Mouse (Mus musculus) CD4-positive helper T cell, adult 2 months (primary cell): ENCODE results near the gene Apoc2.

Experiments used
- DNase-seq: peaks from one replicate; pipeline ENCODE4 v3.0.0-alpha.2; 2012; ENCODE audit warnings: low read depth, missing footprints, low spot score

The Apoc2 gene

DNA sequence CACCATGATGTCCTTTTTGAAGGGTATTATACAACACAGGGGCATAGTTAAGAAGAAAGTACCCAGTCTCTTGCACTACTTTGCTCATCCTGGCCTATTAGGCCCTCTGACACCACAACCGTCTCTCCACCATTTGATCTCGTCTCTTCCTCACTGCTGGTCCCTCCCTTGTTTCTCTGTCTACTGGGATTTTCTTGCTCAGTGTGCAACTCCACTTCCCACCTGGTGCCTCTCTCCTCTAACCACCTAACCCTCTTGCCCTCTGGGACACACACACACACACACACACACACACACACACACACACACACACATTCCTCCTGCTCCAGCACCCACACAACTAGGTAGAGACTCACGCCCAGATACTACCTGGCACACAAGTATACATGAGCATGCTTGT, 1.2 kb upstream of the Apoc2 start:
- DNase-seq = no peak

DNA sequence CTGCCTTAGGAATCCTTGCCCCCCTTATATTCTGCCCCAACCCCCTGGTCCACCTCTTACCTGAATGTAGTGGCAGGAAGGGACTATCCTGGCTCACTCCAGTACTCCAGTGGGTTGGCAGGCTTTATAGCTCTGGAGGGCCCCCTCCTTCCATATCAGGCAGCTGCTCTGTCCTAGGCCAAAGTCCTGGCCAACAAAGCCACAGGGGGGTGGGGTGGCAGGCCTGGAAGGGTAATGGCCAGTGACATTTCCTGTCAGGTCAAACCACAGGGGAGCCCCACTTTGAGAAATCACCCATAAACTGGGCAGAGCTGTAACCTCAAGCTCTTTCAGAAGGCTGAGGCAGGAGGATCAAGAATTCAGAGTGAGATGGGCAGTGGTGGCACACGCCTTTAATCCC, 1.1 kb downstream of the Apoc2 start:
- no peak for DNase-seq

DNA sequence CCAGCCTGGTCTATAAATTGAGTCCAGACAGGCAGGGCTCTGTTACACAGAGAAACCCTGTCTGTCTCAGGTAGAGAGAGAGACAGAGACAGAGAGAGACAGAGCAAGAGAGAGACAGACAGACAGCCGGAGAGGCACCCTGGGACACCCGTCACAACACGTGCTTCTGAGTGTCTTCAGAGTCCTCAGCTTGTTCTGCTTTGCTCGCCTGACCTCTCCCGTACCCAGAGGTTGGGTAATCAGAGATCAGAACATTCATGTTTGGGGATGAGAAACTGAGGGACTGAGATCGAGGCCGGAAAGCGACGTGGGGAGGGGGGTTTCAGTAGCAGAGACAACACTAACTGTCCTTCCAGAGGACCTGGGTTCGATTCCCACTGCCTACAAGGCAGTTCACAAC, 1.9 kb downstream of the Apoc2 start:
- DNase-seq = no peak

DNA sequence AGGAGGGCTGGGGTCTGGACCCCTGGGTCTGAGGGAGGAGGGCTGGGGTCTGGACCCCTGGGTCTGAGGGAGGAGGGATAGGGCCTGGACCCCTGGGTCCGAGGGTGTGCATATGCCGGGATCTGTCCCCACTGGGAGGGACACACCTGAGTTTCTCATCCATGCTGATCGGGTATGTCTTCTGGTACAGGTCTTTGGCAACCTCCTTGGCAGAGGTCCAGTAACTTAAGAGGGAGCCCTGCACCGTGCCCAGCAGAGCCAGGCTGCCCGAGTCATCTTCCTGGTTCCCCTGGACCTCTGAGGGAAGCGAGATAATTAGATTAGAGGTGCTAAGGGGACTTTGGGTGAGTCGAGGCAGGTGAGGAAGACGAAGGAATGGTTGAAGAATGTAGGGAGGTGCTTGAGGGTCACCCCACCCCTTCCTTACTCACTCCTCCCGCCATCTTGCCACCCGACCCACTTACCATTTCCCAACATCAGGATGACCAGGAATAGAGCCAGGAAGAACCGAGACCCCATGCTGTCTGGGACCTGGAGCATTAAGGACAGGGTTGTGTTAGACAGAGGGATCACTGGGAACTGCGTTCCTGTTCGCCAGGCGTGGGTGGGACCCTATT, 4.5 kb downstream of the Apoc2 start:
- no peak for DNase-seq

DNA sequence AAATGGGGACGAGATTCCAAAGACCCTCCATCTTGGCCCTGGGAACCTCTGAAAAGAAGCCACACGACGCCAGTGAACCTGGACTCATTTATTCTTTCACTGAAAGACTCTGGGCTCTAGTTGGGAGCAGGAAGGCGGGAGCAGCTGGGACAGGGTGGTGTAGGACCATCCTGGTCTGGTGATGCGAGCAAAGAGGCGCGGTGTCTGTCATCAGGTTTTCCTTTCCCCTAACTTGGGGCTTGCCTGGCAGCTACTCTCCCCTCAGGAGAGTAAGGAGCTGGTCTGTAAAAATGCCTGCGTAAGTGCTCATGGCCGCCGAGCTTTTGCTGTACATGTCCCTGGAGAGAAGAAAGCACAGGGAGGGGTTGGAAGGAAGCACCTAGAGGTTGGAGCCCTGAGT, 6.2 kb downstream of the Apoc2 start:
- DNase-seq = no peak

DNA sequence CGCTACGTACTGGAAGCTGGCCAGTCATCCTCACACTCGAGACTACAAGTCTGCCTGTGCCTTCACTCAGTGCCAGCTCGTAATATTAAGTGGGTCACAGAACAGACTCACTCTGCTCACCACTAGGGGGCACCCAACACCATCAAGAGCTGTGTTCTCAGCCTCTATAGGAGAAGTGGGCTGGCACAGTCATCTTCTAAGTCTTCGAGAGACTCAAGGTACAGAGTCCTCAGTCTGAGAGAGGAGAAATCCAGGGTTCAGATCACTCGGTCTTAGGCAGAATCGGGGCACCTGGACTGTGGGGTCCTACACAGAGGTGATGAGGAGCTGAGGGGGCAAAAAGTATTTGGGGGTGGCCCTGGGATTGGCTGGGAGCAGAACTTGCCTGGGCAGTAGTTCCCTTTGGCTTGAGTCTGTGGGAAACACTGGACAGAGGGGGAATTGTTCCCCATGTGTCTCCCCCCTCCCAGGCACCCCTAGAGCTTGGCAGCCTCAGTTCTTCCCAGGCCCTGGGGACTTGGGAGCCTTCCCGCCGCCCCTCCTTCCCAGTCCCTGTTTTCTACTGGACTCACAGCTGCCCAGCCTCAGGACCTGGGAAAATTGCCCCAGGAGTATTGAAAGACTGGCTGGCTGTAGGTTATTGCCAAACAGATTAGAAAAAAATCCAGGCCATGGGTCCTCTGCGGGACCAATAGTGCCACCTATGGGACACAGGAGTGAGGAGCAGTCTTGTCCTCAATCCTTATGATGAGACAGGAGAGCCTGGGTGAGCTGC, 8.6 kb downstream of the Apoc2 start:
- peak; percentile 88 for DNase-seq

DNA sequence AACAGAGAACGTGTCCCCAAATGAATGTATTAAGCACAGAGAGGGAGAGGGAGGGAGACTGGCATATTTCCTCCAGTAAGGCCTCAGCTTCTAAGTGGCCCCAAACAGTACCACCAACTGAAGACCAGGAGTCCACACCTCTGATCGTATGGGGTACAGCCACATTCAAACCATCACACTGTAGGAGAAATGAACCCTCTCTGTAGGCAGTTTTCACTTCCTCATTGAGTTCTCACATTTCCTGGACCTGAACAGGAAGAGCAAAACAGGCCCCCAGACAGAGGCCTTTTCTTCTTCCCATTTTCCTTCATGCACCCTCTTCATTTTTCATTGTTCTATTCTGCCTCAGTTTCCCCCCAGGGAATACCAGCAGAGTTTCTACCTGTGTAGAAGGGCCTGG, 10.3 kb downstream of the Apoc2 start:
- DNase-seq = no peak

DNA sequence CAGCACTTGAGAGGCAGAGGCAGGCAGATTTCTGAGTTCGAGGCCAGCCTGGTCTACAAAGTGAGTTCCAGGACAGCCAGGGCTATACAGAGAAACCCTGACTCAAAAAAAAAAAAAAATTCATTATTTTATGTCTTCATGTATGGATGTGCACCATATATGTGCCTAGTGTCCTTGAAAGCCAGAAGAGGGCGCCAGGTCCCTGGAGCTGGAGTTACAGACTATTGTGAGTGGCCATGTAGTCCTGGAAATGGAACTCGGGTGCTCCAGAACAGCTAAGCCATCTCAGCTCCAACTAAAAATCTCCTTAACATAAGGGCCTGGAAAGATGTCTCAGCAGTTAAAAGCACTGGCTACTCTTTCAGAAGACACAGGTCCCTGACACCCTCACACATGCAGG, 11.0 kb downstream of the Apoc2 start:
- DNase-seq = no peak

DNA sequence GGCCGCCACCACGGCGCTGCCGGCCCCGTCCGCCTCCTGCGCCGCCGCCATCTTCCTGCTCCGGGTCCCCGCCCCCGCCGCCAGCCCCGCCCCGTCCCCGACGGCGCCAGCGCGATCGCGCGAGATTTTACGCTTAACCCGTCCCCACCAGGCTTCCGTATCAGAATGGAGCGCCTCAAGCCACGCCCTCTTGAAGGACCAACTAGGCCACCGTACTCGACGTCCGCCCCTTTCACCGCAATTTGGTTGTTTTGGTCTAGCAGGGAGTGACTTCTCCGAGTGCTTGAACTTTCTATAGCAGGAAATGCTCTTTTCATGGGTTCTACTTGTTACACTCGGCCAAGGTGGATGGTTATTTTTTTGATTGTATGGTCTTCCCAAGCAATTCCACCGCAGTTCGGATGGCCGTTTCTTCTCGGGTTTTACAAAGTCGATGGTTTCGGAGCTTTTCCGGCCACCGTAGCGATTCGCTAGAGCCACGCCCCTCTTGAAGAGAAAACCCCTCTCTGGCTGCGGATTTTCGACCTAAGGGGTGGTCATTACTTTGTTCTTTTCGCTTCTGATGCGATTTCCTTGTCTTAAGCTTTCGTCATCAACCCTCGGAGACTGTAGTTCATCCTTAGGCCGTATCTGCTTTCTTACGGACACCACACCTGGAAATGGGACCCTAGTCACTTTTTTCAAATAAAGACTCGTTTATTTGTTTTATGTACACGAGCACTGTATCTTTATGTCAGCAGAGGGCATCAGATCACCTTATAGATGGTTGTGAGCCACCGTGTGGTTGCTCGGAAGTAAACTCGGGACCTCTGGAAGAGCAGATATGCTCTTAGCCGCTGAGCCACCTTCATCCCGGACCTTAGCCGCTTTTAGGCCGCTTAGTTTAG, 12.5 kb downstream of the Apoc2 start, which contains the start of gene Clptm1:
Clptm1 (minus strand) TSS at position 79 of the 887 bp plus-strand sequence.
- DNase-seq = peak; percentile 98

DNA sequence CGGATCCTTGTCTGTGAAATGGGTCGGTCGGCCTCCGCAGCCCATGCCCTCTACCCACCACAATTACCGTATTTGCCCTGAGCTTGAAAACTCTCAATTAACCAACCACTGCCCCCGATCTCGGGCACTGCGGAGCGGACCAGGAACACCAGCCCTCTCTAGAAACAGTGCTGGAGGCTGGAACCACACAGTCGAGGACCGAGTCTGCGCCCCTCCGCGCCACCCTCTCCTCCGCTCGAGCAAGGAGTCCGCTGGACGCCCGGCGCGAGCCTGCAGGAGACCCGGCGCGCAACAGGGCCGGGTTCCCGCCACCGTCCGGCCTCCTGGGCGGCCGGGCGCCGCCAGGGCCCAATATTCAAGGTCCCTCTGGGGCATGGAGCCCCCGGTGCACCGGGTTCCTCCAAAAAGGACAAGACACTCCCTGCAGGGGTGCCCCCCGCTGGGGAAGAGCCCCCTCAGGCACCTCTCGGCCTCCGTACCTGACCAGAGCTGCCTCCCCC, 13.2 kb downstream of the Apoc2 start:
- no peak for DNase-seq

DNA sequence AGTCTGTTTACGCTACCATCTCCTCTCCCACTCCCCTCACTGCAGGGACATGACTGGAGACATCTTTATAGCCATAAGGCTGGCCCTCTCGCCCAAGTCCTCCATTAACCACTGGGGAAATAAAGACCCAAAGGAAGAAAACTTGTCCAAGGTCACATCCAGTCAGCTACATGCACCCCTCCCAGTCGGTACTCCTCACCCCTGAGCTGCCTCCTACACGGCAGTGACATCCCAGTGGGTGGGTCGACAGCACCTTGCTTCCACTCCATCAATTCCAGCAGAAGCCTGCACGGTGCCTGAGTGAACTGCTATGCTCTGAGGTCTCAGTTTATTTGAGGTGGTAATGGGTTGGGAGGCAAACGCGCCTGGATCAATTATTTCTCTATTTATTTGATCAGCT, 13.8 kb downstream of the Apoc2 start:
- peak; percentile 13 for DNase-seq

DNA sequence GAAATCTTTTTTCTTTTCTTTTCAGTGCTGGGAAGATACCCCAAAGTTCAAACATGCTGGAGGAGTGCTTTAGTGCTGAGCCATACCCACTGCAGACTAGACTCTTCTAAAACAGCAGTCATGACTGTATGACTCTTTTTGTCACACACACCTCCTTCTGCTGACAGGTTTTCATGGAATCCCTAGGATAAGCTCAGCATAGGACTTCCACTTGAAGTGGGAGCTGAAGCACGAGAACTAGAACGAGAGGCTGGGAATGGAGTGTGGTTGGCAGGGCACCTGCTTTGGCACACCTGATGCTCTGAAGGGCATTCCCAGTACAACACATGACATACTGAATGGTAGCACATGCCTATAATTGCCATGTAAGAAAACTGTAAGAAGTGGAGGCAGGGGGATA, 25.1 kb downstream of the Apoc2 start:
- DNase-seq = no peak

DNA sequence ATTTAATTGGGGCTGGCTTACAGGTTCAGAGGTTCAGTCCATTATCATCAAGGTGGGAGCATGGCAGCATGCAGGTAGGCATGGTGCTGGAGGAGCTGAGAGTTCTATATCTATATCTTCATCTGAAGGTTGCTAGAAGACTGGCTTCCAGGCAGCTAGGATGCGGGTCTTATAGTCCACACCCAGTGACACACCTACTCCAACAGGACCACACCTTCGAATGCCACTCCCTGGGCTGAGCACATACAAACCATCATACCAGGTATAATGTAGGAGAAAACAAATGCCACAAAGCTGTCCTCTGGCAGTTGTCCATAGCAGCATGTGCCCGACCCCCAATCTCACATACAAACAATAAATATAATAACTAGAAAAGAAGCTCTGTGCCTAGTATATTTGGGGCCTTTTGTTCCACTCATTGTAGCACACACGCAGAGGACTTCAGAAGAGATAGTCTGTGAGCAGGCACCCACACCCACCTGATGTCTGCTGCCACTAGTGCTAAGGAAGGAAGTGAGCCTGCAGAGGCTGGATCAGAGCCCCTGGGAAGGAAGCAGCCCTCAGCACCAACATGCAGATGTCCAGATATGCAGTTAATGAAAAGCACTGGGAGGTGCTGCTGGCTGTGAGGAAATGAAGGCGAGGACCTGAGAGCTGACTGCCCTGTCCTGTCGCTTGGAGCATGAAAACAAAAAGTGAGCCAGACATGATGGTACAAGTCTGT, 26.5 kb downstream of the Apoc2 start:
- DNase-seq = no peak

DNA sequence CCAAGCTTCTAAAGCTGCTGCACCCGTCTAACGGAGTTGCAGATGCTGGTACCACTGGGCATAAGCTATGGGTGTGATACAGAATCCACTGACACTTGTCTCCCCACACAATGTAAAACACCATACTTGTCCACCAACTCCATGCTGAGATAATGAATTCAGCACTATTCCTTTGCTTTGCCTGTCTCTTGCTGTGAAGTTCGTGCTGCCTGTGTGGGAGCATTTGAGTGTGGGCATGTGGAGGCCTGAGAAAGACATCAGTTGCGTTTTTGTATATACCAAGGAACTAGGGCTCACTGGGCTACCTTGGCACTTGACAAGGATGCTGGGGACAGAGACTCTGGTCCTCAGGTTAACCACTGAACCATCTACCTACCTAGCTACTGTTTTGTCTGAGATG, 36.5 kb downstream of the Apoc2 start:
- no peak for DNase-seq

DNA sequence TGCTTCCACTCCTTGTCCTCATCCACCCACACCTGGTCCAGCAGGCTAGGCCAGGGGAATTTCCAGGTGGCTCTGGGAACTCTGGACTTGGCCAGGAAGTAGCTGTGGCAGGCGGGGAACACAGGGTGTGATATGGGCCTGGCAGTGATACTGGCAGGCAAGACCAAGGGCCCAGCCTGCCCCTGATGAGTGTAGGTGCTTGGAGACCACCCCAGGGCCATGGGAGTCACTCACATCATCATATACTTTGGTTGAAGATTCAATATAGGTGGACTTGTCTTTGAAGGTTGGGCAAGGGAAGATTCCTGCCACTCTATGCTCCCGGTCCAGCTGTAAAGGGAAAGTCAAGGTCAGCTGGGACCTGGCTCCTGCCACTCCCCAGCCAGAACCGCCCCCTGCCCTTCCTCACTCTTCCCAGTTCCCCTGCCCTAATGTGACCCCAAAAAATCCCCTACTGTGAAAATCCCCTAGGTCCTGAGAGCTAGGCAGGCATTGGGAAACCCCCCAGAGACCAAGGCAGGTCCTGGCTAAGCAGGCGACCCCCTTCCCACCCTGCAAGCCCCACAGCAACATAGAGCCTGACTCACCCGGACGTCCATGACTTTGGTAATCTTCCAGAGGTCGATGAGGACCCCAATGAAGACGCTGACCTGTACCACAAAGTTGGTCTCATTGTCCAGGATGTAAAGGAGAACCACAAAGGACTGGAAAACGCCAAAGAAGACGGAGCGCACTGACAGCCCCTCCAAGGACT, 42.5 kb downstream of the Apoc2 start:
- no peak for DNase-seq

DNA sequence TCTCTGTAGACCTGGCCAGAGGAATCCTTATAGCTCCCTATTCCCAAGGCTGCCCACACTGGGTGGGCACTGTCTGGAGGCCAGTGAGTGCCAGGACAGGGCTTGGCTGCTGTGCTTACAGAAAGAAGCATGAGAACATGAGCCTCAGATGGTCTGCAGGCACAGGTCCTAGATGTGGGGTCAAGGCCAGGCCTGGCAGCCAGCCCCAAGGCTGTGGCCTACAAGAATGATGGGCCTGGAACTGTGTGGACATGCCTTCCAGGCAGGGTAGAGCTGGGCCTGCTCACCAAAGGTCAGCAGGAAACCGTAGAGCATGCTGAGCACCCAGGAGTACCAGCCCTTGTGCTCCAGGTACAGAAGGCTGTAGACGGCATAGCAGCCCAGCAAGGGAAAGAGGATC, 43.1 kb downstream of the Apoc2 start:
- DNase-seq = no peak

DNA sequence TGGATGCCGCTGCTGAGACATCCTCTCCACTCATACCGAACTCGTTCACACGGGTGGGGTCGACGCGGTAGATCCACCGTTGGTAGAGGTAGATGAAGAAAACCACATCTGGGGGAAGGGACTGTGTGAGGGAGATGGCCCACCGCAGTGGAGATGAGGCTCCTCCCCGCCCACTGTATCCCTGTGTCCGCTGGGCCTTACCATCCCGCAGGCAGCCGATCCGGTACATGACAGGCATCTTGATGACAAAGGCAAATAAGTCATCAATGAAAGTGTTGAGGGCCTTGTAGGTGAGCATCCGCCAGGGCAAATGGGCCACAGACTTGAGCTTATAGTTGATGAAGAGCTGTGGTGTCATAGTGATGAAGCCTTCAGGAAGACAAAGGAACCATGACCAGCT, 43.9 kb downstream of the Apoc2 start:
- DNase-seq = no peak

DNA sequence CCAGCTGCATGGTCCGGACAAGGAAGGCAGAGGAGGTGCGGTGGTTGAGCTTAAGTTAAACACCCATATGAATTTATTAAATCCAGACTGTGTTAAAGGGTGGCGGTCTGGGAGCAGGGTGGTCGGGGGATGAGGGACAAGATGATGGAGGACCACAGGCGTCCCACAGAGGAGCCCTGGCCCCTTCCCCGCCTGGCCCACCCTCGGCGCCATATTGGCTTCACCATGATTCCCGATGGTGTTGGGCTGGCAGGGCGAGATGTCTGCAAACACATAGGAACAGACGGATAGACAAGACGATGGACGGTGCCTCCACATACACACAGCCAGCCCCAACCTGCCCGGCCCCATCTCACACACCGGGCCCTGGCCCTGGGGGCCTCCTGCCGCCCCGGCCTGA, 44.5 kb downstream of the Apoc2 start:
- no peak for DNase-seq

DNA sequence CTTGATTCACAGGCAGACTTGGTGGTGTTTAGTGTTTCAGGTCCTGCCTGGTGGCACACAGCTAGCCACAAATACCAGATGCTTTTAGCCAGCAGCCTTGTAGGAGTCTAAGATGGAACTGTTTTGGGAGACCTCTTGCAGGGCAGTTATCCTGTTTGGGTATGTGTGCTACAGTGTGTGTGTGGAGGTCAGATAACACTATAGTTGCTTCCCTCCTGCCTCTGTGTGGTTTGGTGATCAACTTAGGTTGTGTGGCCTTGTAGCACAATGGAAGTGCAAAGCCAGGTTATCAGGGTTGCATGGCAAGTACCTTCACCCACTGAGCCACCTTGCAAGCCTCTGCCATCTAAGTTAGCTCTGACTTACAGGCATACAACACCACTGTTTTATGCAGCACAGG, 45.0 kb downstream of the Apoc2 start:
- no peak for DNase-seq

DNA sequence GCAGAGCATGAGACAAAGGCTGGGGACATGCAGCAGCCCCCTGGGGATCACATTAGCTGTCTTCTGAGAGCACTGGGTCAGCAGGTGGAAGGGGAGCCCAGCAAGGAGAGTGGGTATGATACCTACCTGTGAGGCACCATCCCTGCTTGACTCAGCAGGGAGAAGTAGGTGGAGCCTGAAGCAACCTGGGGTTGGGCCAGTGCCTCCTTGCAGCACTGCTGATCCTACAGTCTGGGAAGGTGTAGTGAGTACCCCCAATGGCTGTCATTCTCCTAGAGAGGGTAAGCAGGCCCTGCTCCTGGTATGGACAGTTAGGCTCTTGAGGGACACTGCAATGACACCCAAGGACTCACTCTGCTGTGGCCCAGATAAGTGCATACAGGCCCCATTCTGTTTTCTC, 45.5 kb downstream of the Apoc2 start:
- no peak for DNase-seq

DNA sequence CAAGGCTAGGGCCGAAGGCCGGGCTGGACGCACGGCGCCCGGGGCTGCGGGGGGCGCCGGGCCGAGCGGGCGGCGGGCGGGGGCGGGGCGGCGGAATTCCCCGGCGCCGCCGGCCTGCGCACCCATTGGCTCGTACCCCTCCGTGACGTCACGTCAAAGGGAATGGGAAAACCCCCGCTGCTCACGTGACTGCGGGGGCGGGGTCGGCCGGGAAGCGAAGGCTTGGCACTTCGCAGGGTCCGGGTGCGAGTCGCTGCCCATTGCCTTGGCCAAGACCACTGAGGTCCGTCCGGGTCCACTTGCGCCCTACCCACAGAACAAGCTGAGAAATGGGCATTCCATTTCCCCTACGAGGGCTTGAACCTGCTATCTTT, 48.4 kb downstream of the Apoc2 start, which contains the start of gene Relb:
Relb (minus strand) TSS at position 78 of the 374 bp plus-strand sequence.
- peak; percentile 92 for DNase-seq
